Mouse (Mus musculus) CH12.LX (cell line): ENCODE results near the gene Smg6. TPM values are rescaled to one million over a fixed set of nuclear protein-coding genes. Genes with fewer than 3 reads are reported as not detected.

Source experiments
- DNase-seq: peaks from one replicate; pipeline ENCODE4 v3.0.0-alpha.2; 2013; ENCODE audit errors: extremely low read depth
- H3K27ac ChIP-seq: 2 replicates; pipeline ENCODE4 v1.5.1; 2012; ENCODE audit warnings: low read depth, mild to moderate bottlenecking, control low read depth, moderate library complexity; ENCODE audit not compliant: insufficient read depth
- H3K27me3 ChIP-seq: replicated peaks from 2 replicates; pipeline ENCODE3; 2012; ENCODE audit warnings: inconsistent platforms
- H3K36me3 ChIP-seq, 2 experiments: replicated peaks in 1 of 2; 2 replicates each; pipeline versions ENCODE3 to v1.6.1; 2012; ENCODE audit warnings: inconsistent platforms in 1 of 2, low read length in 1 of 2, mild to moderate bottlenecking in 1 of 2, mixed read lengths in 1 of 2, moderate library complexity in 1 of 2; ENCODE audit not compliant: control insufficient read depth in 1 of 2, insufficient read depth in 1 of 2
- H3K4me1 ChIP-seq, 2 experiments: 2 replicates each; pipeline ENCODE4 v1.6.1; 2012; ENCODE audit warnings: inconsistent platforms in 1 of 2, moderate library complexity in 1 of 2; ENCODE audit not compliant: insufficient read depth in 2 of 2, control insufficient read depth in 1 of 2
- H3K4me2 ChIP-seq: 2 replicates; pipeline ENCODE4 v1.6.1; 2012; ENCODE audit warnings: low read depth, mild to moderate bottlenecking, control low read depth; ENCODE audit not compliant: poor library complexity, insufficient read depth, severe bottlenecking
- H3K4me3 ChIP-seq, 3 experiments: fragments of 150-350 bp in 1 of 3; sonication (generic) in 1 of 3; replicated peaks in 1 of 3; 2 replicates each; pipeline versions ENCODE3 to v1.5.1; 2011 to 2012; ENCODE audit warnings: low read depth in 2 of 3, low read length in 2 of 3, mild to moderate bottlenecking in 2 of 3, moderate library complexity in 2 of 3, control low read depth in 1 of 3, improper control_type of control experiment in 1 of 3, inconsistent platforms in 1 of 3, mixed read lengths in 1 of 3; ENCODE audit not compliant: poor library complexity in 1 of 3
- H3K79me2 ChIP-seq: replicated peaks from 2 replicates; pipeline ENCODE4 v1.6.1; 2012; ENCODE audit warnings: mild to moderate bottlenecking, moderate library complexity; ENCODE audit not compliant: control insufficient read depth, poor library complexity, insufficient read depth, severe bottlenecking; ENCODE audit errors: extremely low read depth
- H3K9ac ChIP-seq: 2 replicates; pipeline ENCODE4 v1.6.1; 2012; ENCODE audit warnings: low read depth, mild to moderate bottlenecking, control low read depth, moderate library complexity; ENCODE audit not compliant: insufficient read depth
- H3K9me3 ChIP-seq: replicated peaks from 2 replicates; pipeline ENCODE3; 2012; ENCODE audit warnings: low read length, inconsistent platforms, mixed read lengths
- CHD1 ChIP-seq: IDR thresholded peaks from 2 replicates; pipeline ENCODE4 v1.6.1; 2012; ENCODE audit warnings: low read depth, low read length, improper control_type of control experiment, inconsistent platforms
- GABPA ChIP-seq: IDR thresholded peaks from 2 replicates; pipeline ENCODE4 v1.6.1; 2012; ENCODE audit warnings: low read depth, low read length, improper control_type of control experiment, inconsistent platforms; ENCODE audit not compliant: insufficient replicate concordance
- IRF4 ChIP-seq: IDR thresholded peaks from 2 replicates; pipeline ENCODE4 v1.6.1; 2014; ENCODE audit warnings: low read depth, mild to moderate bottlenecking, inconsistent platforms, low read length, improper control_type of control experiment
- JUN ChIP-seq: IDR thresholded peaks from 2 replicates; pipeline ENCODE4 v1.6.1; 2011; ENCODE audit warnings: low read depth, mild to moderate bottlenecking, low read length, improper control_type of control experiment, moderate library complexity; ENCODE audit not compliant: insufficient read depth
- JUND ChIP-seq: conservative IDR thresholded peaks from 2 replicates; pipeline ENCODE4 v1.6.1; 2011; ENCODE audit warnings: low read depth, low read length, improper control_type of control experiment
- MAFK ChIP-seq: IDR thresholded peaks from 2 replicates; pipeline ENCODE4 v1.6.1; 2011; ENCODE audit warnings: low read length, improper control_type of control experiment; ENCODE audit not compliant: insufficient replicate concordance
- MAX ChIP-seq: IDR thresholded peaks from 2 replicates; pipeline ENCODE4 v1.6.1; 2011; ENCODE audit warnings: low read length, improper control_type of control experiment
- MAZ ChIP-seq: IDR thresholded peaks from 2 replicates; pipeline ENCODE4 v1.6.1; 2012; ENCODE audit warnings: low read depth, mild to moderate bottlenecking, inconsistent platforms, low read length, improper control_type of control experiment, moderate library complexity
- MEF2A ChIP-seq: IDR thresholded peaks from 2 replicates; pipeline ENCODE4 v1.6.1; 2014; ENCODE audit warnings: low read depth, mild to moderate bottlenecking, inconsistent platforms, low read length, improper control_type of control experiment, borderline replicate concordance
- MXI1 ChIP-seq: IDR thresholded peaks from 2 replicates; pipeline ENCODE4 v1.6.1; 2011; ENCODE audit warnings: mild to moderate bottlenecking, low read depth, low read length, improper control_type of control experiment
- NELFE ChIP-seq: IDR thresholded peaks from 2 replicates; pipeline ENCODE4 v1.6.1; 2011; ENCODE audit warnings: low read depth, low read length, improper control_type of control experiment
- POLR2AphosphoS2 ChIP-seq: IDR thresholded peaks from 2 replicates; pipeline ENCODE4 v1.6.1; 2011; ENCODE audit warnings: low read depth, low read length, improper control_type of control experiment
- SMC3 ChIP-seq: IDR thresholded peaks from 2 replicates; pipeline ENCODE4 v1.6.1; 2011; ENCODE audit warnings: low read depth, low read length, improper control_type of control experiment
- TBP ChIP-seq: conservative IDR thresholded peaks from 2 replicates; pipeline ENCODE4 v1.6.1; 2011; ENCODE audit warnings: low read depth, low read length, improper control_type of control experiment
- TCF12 ChIP-seq: IDR thresholded peaks from 2 replicates; pipeline ENCODE4 v1.6.1; 2014; ENCODE audit warnings: low read depth, mild to moderate bottlenecking, inconsistent platforms, low read length, improper control_type of control experiment
- ZC3H11A ChIP-seq: IDR thresholded peaks from 2 replicates; pipeline ENCODE4 v1.6.1; 2012; ENCODE audit warnings: low read depth, mild to moderate bottlenecking, inconsistent platforms, low read length, improper control_type of control experiment
- ZKSCAN1 ChIP-seq: IDR thresholded peaks from 2 replicates; pipeline ENCODE4 v1.6.1; 2012; ENCODE audit warnings: low read depth, inconsistent platforms, low read length, improper control_type of control experiment, borderline replicate concordance
- ZMIZ1 ChIP-seq: IDR thresholded peaks from 2 replicates; pipeline ENCODE4 v1.6.1; 2012; ENCODE audit warnings: low read depth, mild to moderate bottlenecking, inconsistent platforms, low read length, improper control_type of control experiment
- ZNF384 ChIP-seq: IDR thresholded peaks from 2 replicates; pipeline ENCODE4 v1.6.1; 2012; ENCODE audit warnings: low read depth, low read length, improper control_type of control experiment, inconsistent platforms
- dilution Hi-C: fragments of 300-500 bp; cut with MboI; formaldehyde crosslinking; loops from 2 replicates; pipeline ENCODE4 v1.14.3; 2020; ENCODE audit warnings: low sequenced_read_pairs; ENCODE audit not compliant: extremely low pct_unique_long_range_greater_than_20kb, extremely low pct_ligation_motif_present
- in situ Hi-C: fragments of 300-500 bp; cut with MboI; formaldehyde crosslinking; loops from 3 replicates; pipeline ENCODE4 v1.14.3; 2019; ENCODE audit warnings: low sequenced_read_pairs, low pct_ligation_motif_present, low pct_unique_long_range_greater_than_20kb, mixed read lengths
- polyA plus RNA-seq: library from polyadenylated mRNA; unstranded; fragments of >175 nt; gene quantifications from 2 replicates; pipeline ENCODE4 v1.2.1, GENCODE M21; 2012; ENCODE audit warnings: low read depth; ENCODE audit not compliant: insufficient read length
- total RNA-seq, 2 experiments: library from RNA; depleted of rRNA; stranded (reverse); fragments of 300-350 nt in 1 of 2; fragments of >200 nt in 1 of 2; gene quantifications; 2 replicates each; pipeline ENCODE4 v1.2.3; 2012 to 2014

Gene Smg6
- total and polyA plus RNA-seq, 3 experiments: 9.0 to 18.5 (median 12.1) TPM

- Histone ChIP-seq H3K9ac (no peak overlapping the region), H3K4me1 (peaks cover 3 to 44% of the 10 kb centered on the region in 2 experiments; a peak in 3 of 4 replicates), H3K9me3 (peaks cover 15% of the 10 kb centered on the region), H3K4me3 (no peak overlapping the region), H3K27ac (no peak overlapping the region), H3K4me2 (no peak overlapping the region), H3K36me3 (peaks cover 46 to 97% of the 10 kb centered on the region in 2 experiments), H3K27me3 (no peaks in the 10 kb centered on the region), H3K79me2 (no peaks in the 10 kb centered on the region)
- in situ Hi-C loops (loop anchor here (25.0 kb wide), 1 partner anchor 524 kb away; the partner anchor contains the start of gene Cluh), dilution Hi-C loops (no loop called here)
- DNase-seq: no peak
- TF ChIP-seq TCF12: no peak
Observed at GRCm38 (mm10) chr11:75161417-75162008, 235.9 kb downstream of the Smg6 start.

GRCm38 (mm10) chr11:75162591-75163080 lies 237.0 kb downstream of the Smg6 start:
- Histone ChIP-seq H3K27me3 (no peaks in the 10 kb centered on the region), H3K4me3 (no peak overlapping the region), H3K4me1 (peaks cover 7 to 36% of the 10 kb centered on the region in 2 experiments), H3K9ac (no peak overlapping the region), H3K79me2 (no peaks in the 10 kb centered on the region; the same call in 1 of the 2 replicates), H3K36me3 (peaks cover 56 to 97% of the 10 kb centered on the region in 2 experiments), H3K9me3 (peaks cover 26% of the 10 kb centered on the region), H3K4me2 (no peak overlapping the region), H3K27ac (no peak overlapping the region)
- DNase-seq: no peak
- TF ChIP-seq JUN (no peak), MAZ (no peak), IRF4 (no peak), MEF2A (no peak), ZC3H11A (no peak), ZMIZ1 (no peak), SMC3 (no peak), POLR2AphosphoS2 (no peak), GABPA (no peak)
- in situ Hi-C loops (loop anchor here (25.0 kb wide), 1 partner anchor 525 kb away; the partner anchor contains the start of gene Cluh), dilution Hi-C loops (no loop called here)

- TF ChIP-seq SMC3 (no peak), MXI1 (no peak), ZNF384 (no peak), GABPA (no peak), TBP (no peak), JUN (no peak), NELFE (no peak), TCF12 (no peak), ZKSCAN1 (no peak), JUND (no peak), CHD1 (no peak), MAX (no peak), MAFK (no peak)
- Histone ChIP-seq H3K27me3 (no peaks in the 10 kb centered on the region), H3K4me3 (no peak overlapping the region), H3K27ac (no peak overlapping the region), H3K4me2 (no peak overlapping the region), H3K9ac (no peak overlapping the region), H3K36me3 (peaks cover 56 to 90% of the 10 kb centered on the region in 2 experiments), H3K79me2 (no peaks in the 10 kb centered on the region; the same call in 1 of the 2 replicates), H3K4me1 (peaks cover 7 to 36% of the 10 kb centered on the region in 2 experiments), H3K9me3 (peaks cover 29% of the 10 kb centered on the region)
- dilution Hi-C loops: no loop called here
- in situ Hi-C loops: loop anchor here (25.0 kb wide), 1 partner anchor 526 kb away; the partner anchor contains the start of gene Cluh
- DNase-seq: no peak
Observed at GRCm38 (mm10) chr11:75163379-75163778, 237.8 kb downstream of the Smg6 start.
